Mouse (Mus musculus): ENCODE results near the gene Mgat4a.

The Mgat4a gene

DNA sequence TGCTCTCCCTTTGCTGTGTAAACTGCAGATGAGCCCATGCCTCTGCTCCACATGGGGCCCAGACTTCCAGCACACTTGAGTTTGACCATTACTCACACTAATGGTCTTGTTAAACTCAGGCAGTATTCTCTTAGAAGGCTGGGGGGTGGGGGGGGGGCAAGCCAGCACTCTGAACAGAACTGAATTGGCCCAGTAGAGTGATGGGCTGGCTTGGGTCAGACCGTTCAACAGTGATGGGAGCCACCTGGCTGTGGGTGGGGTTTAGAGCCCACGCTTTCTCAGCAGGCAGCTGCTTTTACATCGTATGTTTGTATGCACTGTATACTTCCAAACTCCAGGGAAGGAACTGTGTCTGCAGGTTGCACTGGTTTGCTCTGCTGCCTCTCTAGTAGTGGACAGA is 141.9 kb downstream of the Mgat4a start:
- no peak for DNase-seq (ENCODE audit: low spot score in 2 of 2)

DNA sequence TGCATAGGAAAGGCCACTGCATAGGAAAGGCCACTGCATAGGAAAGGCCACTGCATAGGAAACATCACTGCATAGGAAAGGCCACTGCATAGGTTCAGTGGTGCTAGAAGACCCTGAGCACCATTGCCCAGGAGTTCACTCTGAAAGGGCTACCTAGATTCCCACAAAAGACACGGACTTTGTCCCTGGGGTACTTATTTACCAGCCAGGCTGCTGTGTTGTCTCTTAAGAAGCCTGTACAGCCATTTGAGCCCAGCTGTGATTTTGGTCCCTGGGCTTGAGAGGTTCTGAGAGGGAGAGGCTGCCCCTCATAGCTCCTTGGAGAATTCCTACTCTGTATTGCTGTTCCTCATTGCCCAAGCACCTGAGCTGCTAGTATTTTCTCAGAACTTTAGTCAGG is 144.3 kb downstream of the Mgat4a start:
- no peak for DNase-seq (ENCODE audit: low spot score in 2 of 2)

DNA sequence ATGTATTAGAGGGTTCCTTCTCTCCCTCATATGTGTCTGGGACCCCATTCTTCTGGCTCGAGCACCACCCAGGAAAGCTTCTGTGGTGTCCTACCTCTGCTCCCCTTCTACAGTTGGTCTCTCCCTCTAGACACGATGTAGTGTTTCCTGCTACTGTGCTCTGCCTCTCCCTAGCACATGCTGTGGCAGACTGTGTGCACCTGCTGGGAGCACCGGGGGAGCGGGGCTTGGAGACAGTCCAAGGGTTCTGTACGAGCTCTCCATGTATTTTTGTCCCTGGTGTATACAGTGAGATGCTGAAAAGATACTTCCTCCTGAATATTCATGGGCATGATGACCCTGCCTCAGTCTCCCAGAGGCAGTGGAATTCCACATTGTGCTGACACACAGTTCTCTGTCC is 147.6 kb downstream of the Mgat4a start:
- peak in 1 of 2 experiments; percentile 25 for DNase-seq (ENCODE audit: low spot score in 2 of 2)
